Mouse (Mus musculus): ENCODE measurements at regions not wholly inside any gene's neighbourhood (a gene's known extent, or its start where the extent isn't known, plus 50 kb on each side); places are given as distances from the start of the nearest gene placed in this dataset.

- H3K9me3 ChIP-seq (replicated peaks; ENCODE audit: control insufficient read depth, low read length): no peaks in the 10 kb centered on the region
- TF ChIP-seq EP300 (IDR thresholded peaks at IDR 0.05; ENCODE audit: low read depth): no peak
- TF ChIP-seq CTCF (IDR thresholded peaks at IDR 0.05; ENCODE audit: low read depth): peak; percentile 20; the same call in 1 of the 2 replicates
- ATAC-seq (ENCODE audit: insufficient read depth, low read depth): no peak
- H3K27ac ChIP-seq (ENCODE audit: low read depth): no peak overlapping the region
- H3K9ac ChIP-seq (replicated peaks; ENCODE audit: low read depth, low read length): no peak overlapping the region
- no peak for DNase-seq (ENCODE audit: low spot score)
- no peak overlapping the region for H3K4me3 ChIP-seq (ENCODE audit: low read depth, low read length)
- no peaks in the 10 kb centered on the region for H3K36me3 ChIP-seq (replicated peaks; ENCODE audit: control insufficient read depth, insufficient read depth, low read length)
- H3K4me1 ChIP-seq (ENCODE audit: control insufficient read depth, insufficient read depth): no peaks in the 10 kb centered on the region
- H3K27me3 ChIP-seq (ENCODE audit: control insufficient read depth, insufficient read depth, low read length): no peaks in the 10 kb centered on the region
- H3K4me2 ChIP-seq (ENCODE audit: low read depth, low read length): no peak overlapping the region
- 27% methylated on average over 2 of the region's 2 CpGs for WGBS
These were observed 493.7 kb upstream of the Lingo2 start for GRCm38 (mm10) chr4:37445268-37445667.

GRCm38 (mm10) chr4:37412755-37413154 is 461.2 kb upstream of the Lingo2 start:
- WGBS: 49% methylated on average over 2 of the region's 2 CpGs
- Histone ChIP-seq H3K9me3 (replicated peaks; ENCODE audit: control insufficient read depth, low read length) (no peaks in the 10 kb centered on the region), H3K4me2 (ENCODE audit: low read depth, low read length) (no peak overlapping the region), H3K36me3 (replicated peaks; ENCODE audit: control insufficient read depth, insufficient read depth, low read length) (no peaks in the 10 kb centered on the region), H3K27me3 (ENCODE audit: control insufficient read depth, insufficient read depth, low read length) (no peaks in the 10 kb centered on the region), H3K4me1 (ENCODE audit: control insufficient read depth, insufficient read depth) (no peaks in the 10 kb centered on the region), H3K4me3 (ENCODE audit: low read depth, low read length) (no peak overlapping the region), H3K9ac (replicated peaks; ENCODE audit: low read depth, low read length) (no peak overlapping the region), H3K27ac (ENCODE audit: low read depth) (no peak overlapping the region)
- TF ChIP-seq EP300 (IDR thresholded peaks at IDR 0.05; ENCODE audit: low read depth) (no peak), CTCF (IDR thresholded peaks at IDR 0.05; ENCODE audit: low read depth) (no peak)
- no peak for ATAC-seq (ENCODE audit: insufficient read depth, low read depth)
- no peak for DNase-seq (ENCODE audit: low spot score)

- H3K27ac ChIP-seq (ENCODE audit: low read depth): no peak overlapping the region
- no peaks in the 10 kb centered on the region for H3K9me3 ChIP-seq (replicated peaks; ENCODE audit: control insufficient read depth, low read length)
- no peak overlapping the region for H3K9ac ChIP-seq (replicated peaks; ENCODE audit: low read depth, low read length)
- H3K4me2 ChIP-seq (ENCODE audit: low read depth, low read length): no peak overlapping the region
- ATAC-seq (ENCODE audit: insufficient read depth, low read depth) (no peak), DNase-seq (ENCODE audit: low spot score) (no peak)
- no peaks in the 10 kb centered on the region for H3K36me3 ChIP-seq (replicated peaks; ENCODE audit: control insufficient read depth, insufficient read depth, low read length)
- no peaks in the 10 kb centered on the region for H3K4me1 ChIP-seq (ENCODE audit: control insufficient read depth, insufficient read depth)
- no peak for TF ChIP-seq CTCF (IDR thresholded peaks at IDR 0.05; ENCODE audit: low read depth)
- H3K27me3 ChIP-seq (ENCODE audit: control insufficient read depth, insufficient read depth, low read length): no peaks in the 10 kb centered on the region
- H3K4me3 ChIP-seq (ENCODE audit: low read depth, low read length): no peak overlapping the region
These were observed 436.6 kb upstream of the Lingo2 start for GRCm38 (mm10) chr4:37388118-37388517.

GRCm38 (mm10) chr4:37386882-37387281 is 435.3 kb upstream of the Lingo2 start:
- Histone ChIP-seq H3K4me1 (ENCODE audit: control insufficient read depth, insufficient read depth) (no peaks in the 10 kb centered on the region), H3K9me3 (replicated peaks; ENCODE audit: control insufficient read depth, low read length) (no peaks in the 10 kb centered on the region), H3K9ac (replicated peaks; ENCODE audit: low read depth, low read length) (no peak overlapping the region), H3K4me2 (ENCODE audit: low read depth, low read length) (no peak overlapping the region), H3K4me3 (ENCODE audit: low read depth, low read length) (no peak overlapping the region), H3K36me3 (replicated peaks; ENCODE audit: control insufficient read depth, insufficient read depth, low read length) (no peaks in the 10 kb centered on the region), H3K27me3 (ENCODE audit: control insufficient read depth, insufficient read depth, low read length) (no peaks in the 10 kb centered on the region), H3K27ac (ENCODE audit: low read depth) (no peak overlapping the region)
- TF ChIP-seq EP300 (IDR thresholded peaks at IDR 0.05; ENCODE audit: low read depth) (no peak), CTCF (IDR thresholded peaks at IDR 0.05; ENCODE audit: low read depth) (no peak)
- no peak for DNase-seq (ENCODE audit: low spot score)
- ATAC-seq (ENCODE audit: insufficient read depth, low read depth): no peak
- WGBS: 38% methylated on average over 1 of the region's 1 CpGs

GRCm38 (mm10) chr4:37364209-37364608 is 412.7 kb upstream of the Lingo2 start:
- no peak for TF ChIP-seq EP300 (IDR thresholded peaks at IDR 0.05; ENCODE audit: low read depth)
- no peak for TF ChIP-seq CTCF (IDR thresholded peaks at IDR 0.05; ENCODE audit: low read depth)
- DNase-seq (ENCODE audit: low spot score) (no peak), ATAC-seq (ENCODE audit: insufficient read depth, low read depth) (no peak)
- Histone ChIP-seq H3K4me3 (ENCODE audit: low read depth, low read length) (no peak overlapping the region), H3K4me2 (ENCODE audit: low read depth, low read length) (no peak overlapping the region), H3K36me3 (replicated peaks; ENCODE audit: control insufficient read depth, insufficient read depth, low read length) (no peaks in the 10 kb centered on the region), H3K9me3 (replicated peaks; ENCODE audit: control insufficient read depth, low read length) (no peaks in the 10 kb centered on the region), H3K4me1 (ENCODE audit: control insufficient read depth, insufficient read depth) (no peaks in the 10 kb centered on the region), H3K9ac (replicated peaks; ENCODE audit: low read depth, low read length) (no peak overlapping the region), H3K27me3 (ENCODE audit: control insufficient read depth, insufficient read depth, low read length) (no peaks in the 10 kb centered on the region), H3K27ac (ENCODE audit: low read depth) (no peak overlapping the region)
- WGBS: 50% methylated on average over 3 of the region's 3 CpGs

- Histone ChIP-seq H3K27me3 (ENCODE audit: control insufficient read depth, insufficient read depth, low read length) (no peaks in the 10 kb centered on the region), H3K4me3 (ENCODE audit: low read depth, low read length) (no peak overlapping the region), H3K9ac (replicated peaks; ENCODE audit: low read depth, low read length) (no peak overlapping the region), H3K27ac (ENCODE audit: low read depth) (no peak overlapping the region), H3K4me2 (ENCODE audit: low read depth, low read length) (no peak overlapping the region), H3K36me3 (replicated peaks; ENCODE audit: control insufficient read depth, insufficient read depth, low read length) (no peaks in the 10 kb centered on the region), H3K9me3 (replicated peaks; ENCODE audit: control insufficient read depth, low read length) (no peaks in the 10 kb centered on the region), H3K4me1 (ENCODE audit: control insufficient read depth, insufficient read depth) (no peaks in the 10 kb centered on the region)
- TF ChIP-seq CTCF (IDR thresholded peaks at IDR 0.05; ENCODE audit: low read depth) (no peak), EP300 (IDR thresholded peaks at IDR 0.05; ENCODE audit: low read depth) (no peak)
- DNase-seq (ENCODE audit: low spot score) (no peak), ATAC-seq (ENCODE audit: insufficient read depth, low read depth) (no peak)
- WGBS: 77% methylated on average over 5 of the region's 5 CpGs
These were observed 409.7 kb upstream of the Lingo2 start for GRCm38 (mm10) chr4:37361254-37361653.

All from heart, postnatal 0 days (tissue).